Mouse (Mus musculus) stomach, postnatal 0 days (tissue): ENCODE results near the gene Siah2. TPM values are rescaled to one million over a fixed set of nuclear protein-coding genes. Genes with fewer than 3 reads are reported as not detected.

Experiments
- ATAC-seq: fragments of 200-750 bp; cut with Nextera tagmentation; 2 replicates; pipeline ENCODE4 v1.8.0; 2017; ENCODE audit not compliant: low FRiP score, low TSS enrichment
- DNase-seq: peaks from one replicate; pipeline ENCODE4 v3.0.0-alpha.2; 2016; ENCODE audit warnings: low spot score
- H3K27ac ChIP-seq: fragments of 300-500 bp; sonication (generic); replicated peaks from 2 replicates; pipeline ENCODE4 v1.5.1; 2014; ENCODE audit warnings: mild to moderate bottlenecking, control low read depth
- H3K27me3 ChIP-seq: fragments of 300-500 bp; sonication (generic); 2 replicates; pipeline ENCODE4 v1.6.1; 2014; ENCODE audit warnings: low read length; ENCODE audit not compliant: control insufficient read depth, insufficient read depth
- H3K36me3 ChIP-seq: fragments of 300-500 bp; sonication (generic); 2 replicates; pipeline ENCODE4 v1.6.1; 2014; ENCODE audit warnings: low read length, mixed read lengths; ENCODE audit not compliant: control insufficient read depth, insufficient read depth
- H3K4me1 ChIP-seq: fragments of 300-500 bp; sonication (generic); replicated peaks from 2 replicates; pipeline ENCODE4 v1.6.1; 2014; ENCODE audit warnings: antibody characterized with exemption; ENCODE audit not compliant: control insufficient read depth, insufficient read depth
- H3K4me2 ChIP-seq: fragments of 300-500 bp; sonication (generic); replicated peaks from 2 replicates; pipeline ENCODE4 v1.6.1; 2014; ENCODE audit warnings: low read depth, mild to moderate bottlenecking, control low read depth, moderate library complexity
- H3K4me3 ChIP-seq: fragments of 300-500 bp; sonication (generic); 2 replicates; pipeline ENCODE4 v1.5.1; 2014; ENCODE audit warnings: low read depth, low read length, control low read depth
- H3K9ac ChIP-seq: fragments of 300-500 bp; sonication (generic); 2 replicates; pipeline ENCODE4 v1.6.1; 2014; ENCODE audit warnings: mild to moderate bottlenecking, low read length, control low read depth, mixed read lengths
- H3K9me3 ChIP-seq: fragments of 300-500 bp; sonication (generic); 2 replicates; pipeline ENCODE4 v1.6.1; 2016; ENCODE audit warnings: low read length; ENCODE audit not compliant: control insufficient read depth
- CTCF ChIP-seq: IDR thresholded peaks from 2 replicates; pipeline ENCODE4 v1.5.1; 2016; ENCODE audit warnings: antibody characterized with exemption, low read depth, mild to moderate bottlenecking, moderate library complexity
- EP300 ChIP-seq: optimal IDR thresholded peaks from 2 replicates; pipeline ENCODE3; 2016; ENCODE audit warnings: antibody characterized with exemption
- WGBS: fragments of 180-500 bp; shearing (Covaris S2); extraction: QIAGEN DNeasy Blood & Tissue Kit; methylation state at CpG from one replicate; pipeline ENCODE4 v1.1.7; 2014; 5-methylcytosine and 5-hydroxymethylcytosine counted together
- polyA plus RNA-seq: library from polyadenylated mRNA; unstranded; fragments of >200 nt; fragmentation: Nextera tagmentation; extraction: Ambion mirVana; gene quantifications from 2 replicates; pipeline ENCODE4 v1.2.1, GENCODE M21; 2015

Gene Siah2
- polyA plus RNA-seq, 1 experiment from 2014 or later = 4.4 TPM

DNA sequence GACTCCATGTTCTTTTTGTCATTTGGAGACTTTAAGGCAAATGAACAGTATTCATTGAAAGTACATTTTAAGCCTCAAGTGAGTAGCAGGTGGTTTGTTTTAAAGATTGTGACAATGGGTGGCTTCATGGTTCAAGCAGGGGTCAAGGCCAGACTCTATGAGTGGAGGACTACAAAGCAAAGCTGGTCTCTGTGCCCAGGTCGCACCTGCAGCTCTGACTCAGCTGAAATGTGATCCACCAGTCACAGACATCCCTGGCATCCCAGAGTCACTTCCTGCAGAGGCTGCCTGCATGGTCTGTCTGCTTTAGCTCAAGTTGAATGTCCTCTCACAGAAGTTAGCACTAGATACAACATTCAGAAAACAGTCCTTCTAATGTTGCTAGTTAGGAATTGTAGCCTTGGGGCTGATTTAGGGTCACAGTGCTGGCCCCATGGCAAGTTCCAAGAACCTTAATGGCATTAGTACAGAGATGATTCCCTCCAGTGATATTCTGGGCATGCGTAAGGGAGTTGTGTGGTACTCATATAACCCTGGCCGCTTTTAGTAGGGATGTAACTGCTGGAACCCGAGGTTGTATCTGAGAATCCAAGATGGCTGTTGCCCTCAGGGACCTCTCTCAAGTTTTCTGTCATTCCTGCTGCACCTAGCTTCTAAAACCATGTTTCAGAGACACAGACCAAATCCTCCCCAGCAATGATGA lies 19.6 kb downstream of the Siah2 start:
- Histone ChIP-seq H3K4me2 (no peak overlapping the region), H3K4me3 (no peak overlapping the region), H3K9ac (no peak overlapping the region), H3K27ac (no peak overlapping the region), H3K4me1 (no peaks in the 10 kb centered on the region), H3K36me3 (0 out of 2 replicates have a peak, but pooled peaks cover 10% of the 10 kb centered on the region), H3K27me3 (no peaks in the 10 kb centered on the region), H3K9me3 (no peaks in the 10 kb centered on the region)
- no peak for DNase-seq
- ATAC-seq = no peak
- TF ChIP-seq CTCF (no peak), EP300 (no peak)
- 59% methylated on average over 4 of the region's 4 CpGs for WGBS

DNA sequence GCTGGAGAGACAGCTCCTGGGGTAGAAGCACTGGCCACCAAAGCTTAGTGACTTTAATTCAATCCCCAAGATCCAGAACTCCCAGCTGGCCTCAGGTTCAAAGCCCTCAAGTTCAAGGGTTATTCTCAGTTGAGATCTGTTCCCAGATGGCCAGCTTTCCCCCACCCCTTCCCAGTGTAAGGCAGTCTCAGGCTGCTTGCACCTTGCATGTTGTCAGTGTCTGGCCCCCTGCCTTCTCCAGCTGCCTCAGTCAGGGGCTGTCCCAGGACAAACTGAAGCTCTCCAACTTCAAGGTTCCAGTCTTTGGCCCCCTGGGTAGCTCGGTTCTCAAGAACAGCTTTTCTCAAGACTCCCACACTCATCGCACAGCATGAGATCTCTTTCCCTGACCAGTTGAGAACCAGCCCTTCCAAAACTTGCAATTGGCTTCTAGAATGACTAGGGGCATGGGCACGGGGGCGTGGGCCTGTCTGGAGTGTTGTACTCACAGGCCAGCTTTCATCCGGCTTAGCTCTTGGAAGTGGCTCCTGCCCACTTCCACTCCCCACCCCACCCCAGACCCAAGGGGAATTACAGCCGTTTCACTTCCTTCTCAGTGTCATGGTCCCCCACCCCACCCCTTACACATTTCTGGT lies 20.5 kb downstream of the Siah2 start:
- H3K27ac ChIP-seq = no peak overlapping the region
- H3K27me3 ChIP-seq = no peaks in the 10 kb centered on the region
- H3K36me3 ChIP-seq = 0 out of 2 replicates have a peak, but pooled peaks cover 10% of the 10 kb centered on the region
- DNase-seq = no peak
- ATAC-seq = no peak
- H3K4me3 ChIP-seq = no peak overlapping the region
- H3K9ac ChIP-seq = no peak overlapping the region
- TF ChIP-seq EP300 (no peak), CTCF (no peak)
- 45% methylated on average over 6 of the region's 6 CpGs for WGBS
- H3K4me2 ChIP-seq = no peak overlapping the region
- no peaks in the 10 kb centered on the region for H3K9me3 ChIP-seq
- no peaks in the 10 kb centered on the region for H3K4me1 ChIP-seq

DNA sequence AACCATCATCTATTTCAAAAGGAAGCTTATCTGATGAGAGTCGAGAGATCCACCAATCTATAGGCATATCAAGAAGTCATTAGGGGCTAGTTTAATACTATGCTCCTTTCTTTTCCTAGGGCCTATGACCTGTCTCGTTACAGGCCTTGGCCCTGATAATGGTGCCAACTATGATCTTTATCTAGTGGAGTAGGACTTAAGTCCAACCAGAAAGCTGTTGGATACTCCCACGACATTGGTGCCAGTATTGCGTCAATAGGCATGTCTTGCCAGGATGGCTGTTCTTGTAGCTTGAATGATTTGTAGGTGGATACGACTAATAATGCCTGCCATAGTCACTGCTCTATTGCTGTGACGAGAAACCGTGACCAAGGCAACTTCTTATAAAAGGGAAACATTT lies 28.2 kb downstream of the Siah2 start:
- H3K27ac ChIP-seq = no peak overlapping the region
- no peaks in the 10 kb centered on the region for H3K36me3 ChIP-seq
- 83% methylated on average over 7 of the region's 7 CpGs for WGBS
- TF ChIP-seq EP300 = no peak
- TF ChIP-seq CTCF = no peak
- no peaks in the 10 kb centered on the region for H3K4me1 ChIP-seq
- H3K27me3 ChIP-seq = no peaks in the 10 kb centered on the region
- ATAC-seq (no peak), DNase-seq (no peak)
- no peak overlapping the region for H3K4me3 ChIP-seq
- no peak overlapping the region for H3K9ac ChIP-seq
- no peaks in the 10 kb centered on the region for H3K9me3 ChIP-seq
- no peak overlapping the region for H3K4me2 ChIP-seq

DNA sequence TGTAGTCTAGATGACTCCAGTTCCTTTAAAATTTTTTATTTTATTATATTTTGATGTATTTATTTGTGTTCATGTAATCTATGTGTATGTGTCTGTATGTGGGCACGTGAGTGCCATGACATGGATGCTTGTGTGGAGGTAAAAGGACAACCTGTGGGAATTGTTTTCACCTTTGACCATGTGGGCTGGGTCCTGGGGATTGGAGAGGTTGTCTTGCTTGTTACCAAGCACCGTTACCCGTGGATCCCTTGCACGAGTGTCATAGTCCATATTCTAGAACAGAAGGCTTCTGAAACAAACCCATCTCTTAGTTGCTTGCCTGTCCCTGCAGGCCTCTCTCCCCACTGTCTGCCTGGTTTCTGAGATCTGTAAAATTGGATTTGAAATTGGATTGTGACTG lies 31.6 kb downstream of the Siah2 start:
- TF ChIP-seq CTCF (no peak), EP300 (no peak)
- no peak for ATAC-seq
- 91% methylated on average over 4 of the region's 4 CpGs for WGBS

DNA sequence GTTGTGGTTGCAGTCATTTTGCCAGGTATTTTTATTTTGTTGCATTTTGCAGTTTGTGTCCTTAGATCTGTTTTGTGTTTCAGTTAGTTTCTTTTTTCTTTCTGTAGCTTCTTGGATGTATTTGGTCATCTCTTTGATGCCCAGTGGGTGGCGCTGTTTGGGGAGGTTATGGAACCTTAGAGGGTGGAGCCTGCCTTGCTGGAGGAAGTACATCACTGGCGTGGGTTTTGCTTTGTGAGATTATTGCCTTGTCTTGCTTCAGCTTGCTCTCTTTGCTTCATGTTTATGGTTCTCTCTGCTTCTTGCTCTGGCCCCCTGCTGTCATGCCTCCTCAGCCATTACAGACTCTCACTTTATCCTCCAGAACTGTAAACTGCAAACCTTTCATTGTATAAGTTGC lies 34.8 kb downstream of the Siah2 start:
- WGBS = 27% methylated on average over 2 of the region's 2 CpGs
- H3K9me3 ChIP-seq = no peaks in the 10 kb centered on the region
- ATAC-seq = no peak
- TF ChIP-seq CTCF = peak; percentile 73
- no peak for TF ChIP-seq EP300
- H3K4me1 ChIP-seq = no peaks in the 10 kb centered on the region
- no peaks in the 10 kb centered on the region for H3K27me3 ChIP-seq
- H3K4me2 ChIP-seq = no peak overlapping the region
- no peak overlapping the region for H3K27ac ChIP-seq
- no peaks in the 10 kb centered on the region for H3K36me3 ChIP-seq
- no peak overlapping the region for H3K9ac ChIP-seq
- no peak overlapping the region for H3K4me3 ChIP-seq
- peak; percentile 69 for DNase-seq

More for the DNA sequence above, 31.6 kb downstream of the Siah2 start:
- no peaks in the 10 kb centered on the region for H3K9me3 ChIP-seq
- H3K9ac ChIP-seq = no peak overlapping the region
- H3K4me1 ChIP-seq = no peaks in the 10 kb centered on the region
- H3K4me2 ChIP-seq = no peak overlapping the region
- no peak overlapping the region for H3K27ac ChIP-seq
- no peaks in the 10 kb centered on the region for H3K27me3 ChIP-seq
- H3K36me3 ChIP-seq = no peaks in the 10 kb centered on the region
- no peak overlapping the region for H3K4me3 ChIP-seq
- no peak for DNase-seq
